Mouse (Mus musculus) neural tube, postnatal 0 days (tissue): ENCODE data around the gene Usp6nl. TPM values are rescaled to one million over a fixed set of nuclear protein-coding genes. Genes with fewer than 3 reads are reported as not detected.

Experiments
- polyA plus RNA-seq: library from polyadenylated mRNA; unstranded; fragments of >200 nt; fragmentation: Nextera tagmentation; extraction: Ambion mirVana; gene quantifications from 2 replicates; pipeline ENCODE4 v1.2.1, GENCODE M21; 2015

Gene Usp6nl
- 7.2 and 8.3 TPM in 2 replicates for polyA plus RNA-seq

GRCm38 (mm10) chr2:6322376-6322901 is at the start of gene Usp6nl:
Gene Usp6nl, plus strand, starts transcription at chr2:6322667.

Other genes starting within 250 kb of the Usp6nl start
- gene Proser2, start 192.5 kb upstream of the Usp6nl start, polyA plus RNA-seq: 24.5 and 26.0 TPM in 2 replicates
- gene Echdc3, start 109.6 kb upstream of the Usp6nl start, polyA plus RNA-seq: 1.3 and 2.1 TPM in 2 replicates